In genomic region chr5:125476799-125477198, GRCm38 (mm10) we compare ENCODE assay signal across 8 mouse cellular contexts. TPM values are rescaled to one million over a fixed set of nuclear protein-coding genes. Genes with fewer than 3 reads are reported as not detected.
DNase-seq lines count a peak whose midpoint lies in the region; ATAC-seq lines count a peak whose summit lies in the region.

No protein-coding gene starts in this region.

- no peaks in the 10 kb centered on the region for H3K27me3 ChIP-seq in kidney, embryonic 14.5 days (ENCODE audit: control insufficient read depth, insufficient read depth, low read length)
- H3K27me3 ChIP-seq in hindbrain, embryonic 16.5 days (replicated peaks; ENCODE audit: control insufficient read depth, insufficient read depth, low read length): no peaks in the 10 kb centered on the region
- H3K27me3 ChIP-seq in midbrain, embryonic 16.5 days (ENCODE audit: control insufficient read depth, insufficient read depth, low read depth, low read length): no peaks in the 10 kb centered on the region

- H3K9me3 ChIP-seq in kidney, embryonic 14.5 days (ENCODE audit: control insufficient read depth, low read length): no peaks in the 10 kb centered on the region
- no peaks in the 10 kb centered on the region for H3K9me3 ChIP-seq in hindbrain, embryonic 16.5 days (ENCODE audit: control insufficient read depth, low read length)
- no peaks in the 10 kb centered on the region for H3K9me3 ChIP-seq in midbrain, embryonic 16.5 days (replicated peaks; ENCODE audit: control insufficient read depth, low read length, poor library complexity, severe bottlenecking)

- ATAC-seq in kidney, embryonic 14.5 days (ENCODE audit: low FRiP score, low TSS enrichment): no peak
- no peak for ATAC-seq in hindbrain, embryonic 16.5 days
- ATAC-seq in midbrain, embryonic 16.5 days: no peak

- H3K27ac ChIP-seq in kidney, embryonic 14.5 days (ENCODE audit: low read depth, low read length): no peak overlapping the region
- no peak overlapping the region; the same call in 1 of the 2 replicates for H3K27ac ChIP-seq in hindbrain, embryonic 16.5 days (ENCODE audit: low read depth, low read length)
- peak overlapping the region; percentile 87 for H3K27ac ChIP-seq in midbrain, embryonic 16.5 days (ENCODE audit: low read length)

- H3K36me3 ChIP-seq in kidney, embryonic 14.5 days (ENCODE audit: control insufficient read depth, insufficient read depth, low read length): no peaks in the 10 kb centered on the region
- no peaks in the 10 kb centered on the region for H3K36me3 ChIP-seq in hindbrain, embryonic 16.5 days (ENCODE audit: control insufficient read depth, insufficient read depth, low read length)
- H3K36me3 ChIP-seq in midbrain, embryonic 16.5 days (ENCODE audit: control insufficient read depth, insufficient read depth, low read length): no peaks in the 10 kb centered on the region

- H3K9ac ChIP-seq in kidney, embryonic 14.5 days (ENCODE audit: low read depth, low read length): peak overlapping the region; percentile 76; the same call in 1 of the 2 replicates
- H3K9ac ChIP-seq in hindbrain, embryonic 16.5 days (ENCODE audit: low read depth, low read length): peak overlapping the region; percentile 89
- peak overlapping the region; percentile 84 for H3K9ac ChIP-seq in midbrain, embryonic 16.5 days (ENCODE audit: low read depth, low read length)

- peak overlapping the region; percentile 81 for H3K4me3 ChIP-seq in kidney, embryonic 14.5 days (ENCODE audit: low read length)
- H3K4me3 ChIP-seq in hindbrain, embryonic 16.5 days (ENCODE audit: low read length): peak overlapping the region; percentile 82
- H3K4me3 ChIP-seq in midbrain, embryonic 16.5 days (ENCODE audit: low read depth, low read length): peak overlapping the region; percentile 85

- peak overlapping the region; percentile 90 for H3K4me2 ChIP-seq in kidney, embryonic 14.5 days (replicated peaks; ENCODE audit: low read depth, low read length)
- H3K4me2 ChIP-seq in hindbrain, embryonic 16.5 days (ENCODE audit: low read length): peak overlapping the region; percentile 75
- peak overlapping the region; percentile 91 for H3K4me2 ChIP-seq in midbrain, embryonic 16.5 days (ENCODE audit: low read length)

- WGBS in kidney, embryonic 14.5 days: 51% methylated on average over 7 of the region's 7 CpGs
- WGBS in hindbrain, embryonic 16.5 days: 66% methylated on average over 7 of the region's 7 CpGs
- WGBS in midbrain, embryonic 16.5 days: 68% methylated on average over 7 of the region's 7 CpGs

- H3K4me1 ChIP-seq in kidney, embryonic 14.5 days (ENCODE audit: control insufficient read depth, insufficient read depth, low read length): peaks cover 17% of the 10 kb centered on the region
- peaks cover 28% of the 10 kb centered on the region for H3K4me1 ChIP-seq in hindbrain, embryonic 16.5 days (ENCODE audit: control insufficient read depth, insufficient read depth, low read depth, low read length)
- H3K4me1 ChIP-seq in midbrain, embryonic 16.5 days (ENCODE audit: control insufficient read depth, insufficient read depth, low read length): peaks cover 30% of the 10 kb centered on the region

- no peak for DNase-seq in kidney, adult 8-10 months
- peak; percentile 80 for DNase-seq in cerebellum, adult 9-11 months
- no peak for DNase-seq in thymus, postnatal 25 days
- DNase-seq in frontal cortex, adult 2 months (ENCODE audit: extremely low spot score in 1 of 2, low spot score in 1 of 2): no peak
- no peak for DNase-seq in spleen, adult 12 weeks (ENCODE audit: low spot score)

RNA-seq across cellular contexts. Expression of gene Aacs, which starts 1.2 kb away (rescaled TPM):
- 21.0 and 36.6 TPM in 2 replicates for polyA plus RNA-seq in kidney, embryonic 14.5 days (2014; fragmentation: Nextera tagmentation; extraction: Ambion mirVana)
- 113 and 123 TPM in 2 replicates for polyA plus RNA-seq in hindbrain, embryonic 16.5 days (2015; fragmentation: Nextera tagmentation; extraction: Ambion mirVana)
- 100 and 125 TPM in 2 replicates for polyA plus RNA-seq in midbrain, embryonic 16.5 days (2015; fragmentation: Nextera tagmentation; extraction: Ambion mirVana)
- 40.3 and 43.4 TPM in 2 replicates for polyA plus RNA-seq in frontal cortex, adult 2 months (2012; rRNA removed)

RNA-seq across cellular contexts. Expression of gene Bri3bp, which starts 35.4 kb away (rescaled TPM):
- polyA plus RNA-seq in kidney, embryonic 14.5 days (2014; fragmentation: Nextera tagmentation; extraction: Ambion mirVana): 29.6 and 39.8 TPM in 2 replicates
- 40.2 and 42.5 TPM in 2 replicates for polyA plus RNA-seq in hindbrain, embryonic 16.5 days (2015; fragmentation: Nextera tagmentation; extraction: Ambion mirVana)
- polyA plus RNA-seq in midbrain, embryonic 16.5 days (2015; fragmentation: Nextera tagmentation; extraction: Ambion mirVana): 38.3 and 41.6 TPM in 2 replicates
- polyA plus RNA-seq in frontal cortex, adult 2 months (2012; rRNA removed): 31.6 and 34.1 TPM in 2 replicates

RNA-seq across cellular contexts. Expression of gene Dhx37, which starts 42.9 kb away (rescaled TPM):
- 7.7 and 14.4 TPM in 2 replicates for polyA plus RNA-seq in kidney, embryonic 14.5 days (2014; fragmentation: Nextera tagmentation; extraction: Ambion mirVana)
- polyA plus RNA-seq in hindbrain, embryonic 16.5 days (2015; fragmentation: Nextera tagmentation; extraction: Ambion mirVana): 10.2 and 12.0 TPM in 2 replicates
- 12.4 and 12.8 TPM in 2 replicates for polyA plus RNA-seq in midbrain, embryonic 16.5 days (2015; fragmentation: Nextera tagmentation; extraction: Ambion mirVana)
- polyA plus RNA-seq in frontal cortex, adult 2 months (2012; rRNA removed): 12.4 and 17.2 TPM in 2 replicates

RNA-seq across cellular contexts. Expression of gene Tmem132b, which starts 54.8 kb away (rescaled TPM):
- 0.24 and 0.46 TPM in 2 replicates for polyA plus RNA-seq in kidney, embryonic 14.5 days (2014; fragmentation: Nextera tagmentation; extraction: Ambion mirVana)
- polyA plus RNA-seq in hindbrain, embryonic 16.5 days (2015; fragmentation: Nextera tagmentation; extraction: Ambion mirVana): 3.9 and 4.2 TPM in 2 replicates
- polyA plus RNA-seq in midbrain, embryonic 16.5 days (2015; fragmentation: Nextera tagmentation; extraction: Ambion mirVana): 5.5 and 6.6 TPM in 2 replicates
- 22.7 and 26.8 TPM in 2 replicates for polyA plus RNA-seq in frontal cortex, adult 2 months (2012; rRNA removed)
